Mouse (Mus musculus) retina, adult 2 months (tissue): ENCODE data around the gene Krtap28-13.

Experiments used
- DNase-seq: peaks from one replicate; pipeline ENCODE4 v3.0.0-alpha.2; 2012; ENCODE audit warnings: low read depth, low spot score

Gene Krtap28-13

GRCm38 (mm10) chr1:83091268-83091667, 30.5 kb downstream of the Krtap28-13 start:
- no peak for DNase-seq

GRCm38 (mm10) chr1:83096935-83097334, 36.2 kb downstream of the Krtap28-13 start:
- no peak for DNase-seq

GRCm38 (mm10) chr1:83099160-83099559, 38.4 kb downstream of the Krtap28-13 start:
- no peak for DNase-seq

- DNase-seq: no peak
These were observed 38.9 kb downstream of the Krtap28-13 start for GRCm38 (mm10) chr1:83099580-83100137.

GRCm38 (mm10) chr1:83101891-83102290, 41.2 kb downstream of the Krtap28-13 start:
- no peak for DNase-seq

GRCm38 (mm10) chr1:83105464-83105863, 44.7 kb downstream of the Krtap28-13 start:
- DNase-seq: no peak

- no peak for DNase-seq
These were observed 46.8 kb downstream of the Krtap28-13 start for GRCm38 (mm10) chr1:83107410-83107978.

GRCm38 (mm10) chr1:83110992-83111391, 50.3 kb downstream of the Krtap28-13 start:
- DNase-seq: no peak
